ENCODE assay signal across 31 mouse cellular contexts in genomic region chr7:132098441-132098840, GRCm38 (mm10). TPM values are rescaled to one million over a fixed set of nuclear protein-coding genes. Genes with fewer than 3 reads are reported as not detected.
A peak's percentile ranks its signal among the peaks of the same experiment; 100 is the strongest.
DNase-seq lines count a peak whose midpoint lies in the region; ATAC-seq and TF ChIP-seq lines count a peak whose summit lies in the region.
"Had no signal": no experiment of that assay in that cellular context is flagged by ENCODE, and none has a peak within 500 bp of the region (broad histone marks: within the 10 kb centered on the region; RNA-seq: fewer than 3 reads in every experiment).

No protein-coding gene starts in this region.

- no peak overlapping the region for H3K27ac ChIP-seq in hindbrain, embryonic 15.5 days (replicated peaks)
- H3K27ac ChIP-seq in hindbrain, embryonic 12.5 days: no peak overlapping the region
- H3K27ac ChIP-seq in kidney, postnatal 0 days: no peak overlapping the region
- H3K27ac ChIP-seq in limb, embryonic 15.5 days: no peak overlapping the region
- H3K27ac ChIP-seq: embryonic facial prominence, embryonic 15.5 days; forebrain, embryonic 12.5 days; heart, embryonic 15.5 days; hindbrain, embryonic 13.5 days; limb, embryonic 12.5 days; liver, embryonic 14.5 days; midbrain, embryonic 10.5 days; midbrain, embryonic 15.5 days; neural tube, embryonic 15.5 days had no signal

- 0 out of 2 replicates have a peak, but pooled peaks have one; percentile 11 for ATAC-seq in hindbrain, embryonic 15.5 days (ENCODE audit: low FRiP score, low read depth)
- no peak for ATAC-seq in hindbrain, embryonic 12.5 days (ENCODE audit: low FRiP score)
- ATAC-seq in kidney, postnatal 0 days (replicated peaks; ENCODE audit: low FRiP score, low read depth): peak; percentile 29
- ATAC-seq in limb, embryonic 15.5 days (ENCODE audit: insufficient number of reproducible peaks, low FRiP score, low TSS enrichment, low read depth): peak; percentile 4; the same call in 1 of the 2 replicates
- ATAC-seq: activated CD4-positive, CD25-positive, alpha-beta regulatory T cell, adult 4 months; inflammation-experienced regulatory T-cells, adult 6 months; midbrain, embryonic 15.5 days had no signal

- H3K9me3 ChIP-seq in hindbrain, embryonic 15.5 days: no peaks in the 10 kb centered on the region
- no peaks in the 10 kb centered on the region for H3K9me3 ChIP-seq in hindbrain, embryonic 12.5 days (replicated peaks)
- no peaks in the 10 kb centered on the region for H3K9me3 ChIP-seq in kidney, postnatal 0 days (replicated peaks; ENCODE audit: low read length)
- H3K9me3 ChIP-seq in limb, embryonic 15.5 days: no peaks in the 10 kb centered on the region
- H3K9me3 ChIP-seq: embryonic facial prominence, embryonic 15.5 days; heart, embryonic 15.5 days; hindbrain, embryonic 13.5 days; midbrain, embryonic 10.5 days; midbrain, embryonic 15.5 days; neural tube, embryonic 15.5 days had no signal

- no peak overlapping the region for H3K9ac ChIP-seq in hindbrain, embryonic 15.5 days
- H3K9ac ChIP-seq in hindbrain, embryonic 12.5 days: no peak overlapping the region
- no peak overlapping the region for H3K9ac ChIP-seq in kidney, postnatal 0 days (ENCODE audit: low read depth, low read length)
- no peak overlapping the region for H3K9ac ChIP-seq in limb, embryonic 15.5 days
- H3K9ac ChIP-seq: embryonic facial prominence, embryonic 15.5 days; forebrain, embryonic 12.5 days; heart, embryonic 15.5 days; hindbrain, embryonic 13.5 days; limb, embryonic 12.5 days; liver, embryonic 14.5 days; midbrain, embryonic 15.5 days; neural tube, embryonic 15.5 days had no signal

- H3K36me3 ChIP-seq in hindbrain, embryonic 15.5 days: no peaks in the 10 kb centered on the region
- no peaks in the 10 kb centered on the region for H3K36me3 ChIP-seq in hindbrain, embryonic 12.5 days
- no peaks in the 10 kb centered on the region for H3K36me3 ChIP-seq in kidney, postnatal 0 days (ENCODE audit: insufficient read depth, low read length)
- H3K36me3 ChIP-seq in limb, embryonic 15.5 days: no peaks in the 10 kb centered on the region
- H3K36me3 ChIP-seq: embryonic facial prominence, embryonic 15.5 days; forebrain, embryonic 12.5 days; heart, embryonic 15.5 days; hindbrain, embryonic 13.5 days; limb, embryonic 12.5 days; midbrain, embryonic 10.5 days; midbrain, embryonic 15.5 days; neural tube, embryonic 15.5 days had no signal

- no peak overlapping the region for H3K4me2 ChIP-seq in hindbrain, embryonic 15.5 days
- no peak overlapping the region for H3K4me2 ChIP-seq in hindbrain, embryonic 12.5 days (replicated peaks)
- no peak overlapping the region for H3K4me2 ChIP-seq in kidney, postnatal 0 days (ENCODE audit: low read length)
- H3K4me2 ChIP-seq in limb, embryonic 15.5 days: no peak overlapping the region
- H3K4me2 ChIP-seq: embryonic facial prominence, embryonic 15.5 days; forebrain, embryonic 12.5 days; heart, embryonic 15.5 days; hindbrain, embryonic 13.5 days; limb, embryonic 12.5 days; midbrain, embryonic 15.5 days; neural tube, embryonic 15.5 days had no signal

- 63% methylated on average over 4 of the region's 4 CpGs for WGBS in hindbrain, embryonic 15.5 days
- 61% methylated on average over 4 of the region's 4 CpGs for WGBS in hindbrain, embryonic 12.5 days
- WGBS in kidney, postnatal 0 days: 31% methylated on average over 4 of the region's 4 CpGs
- WGBS in limb, embryonic 15.5 days: 64% methylated on average over 4 of the region's 4 CpGs

- TF ChIP-seq CTCF in kidney, postnatal 0 days (IDR thresholded peaks at IDR 0.05; ENCODE audit: low read depth): no peak

- H3K4me1 ChIP-seq in hindbrain, embryonic 15.5 days (replicated peaks): no peaks in the 10 kb centered on the region
- no peaks in the 10 kb centered on the region for H3K4me1 ChIP-seq in hindbrain, embryonic 12.5 days
- H3K4me1 ChIP-seq in kidney, postnatal 0 days (replicated peaks; ENCODE audit: insufficient read depth, low read length): no peaks in the 10 kb centered on the region
- H3K4me1 ChIP-seq in limb, embryonic 15.5 days: 0 out of 2 replicates have a peak, but pooled peaks cover 6% of the 10 kb centered on the region
- H3K4me1 ChIP-seq: forebrain, embryonic 12.5 days; heart, embryonic 15.5 days; hindbrain, embryonic 13.5 days; limb, embryonic 12.5 days; midbrain, embryonic 10.5 days; neural tube, embryonic 15.5 days had no signal

- DNase-seq in kidney, postnatal 0 days (ENCODE audit: low spot score): peak; percentile 68
- DNase-seq in kidney, postnatal 10 days: no peak
- peak; percentile 12 for DNase-seq in embryo, embryonic 10.5 days (ENCODE audit: low spot score)
- no peak for DNase-seq in lung, postnatal 36 days
- DNase-seq: adrenal gland, adult 2 months; adrenal gland, postnatal 36 days; B cell, adult 2 months; cerebellum, adult 2 months; cerebellum, postnatal 14 days; gastrocnemius, postnatal 10 days; kidney, adult 2 months; layer of hippocampus, adult 9-11 months; lung, adult 2 months; lung, postnatal 10 days; retina, postnatal 1 day; right cerebral cortex, postnatal 14 days; thymus, postnatal 14 days had no signal

- H3K27me3 ChIP-seq in hindbrain, embryonic 15.5 days: no peaks in the 10 kb centered on the region
- no peaks in the 10 kb centered on the region for H3K27me3 ChIP-seq in hindbrain, embryonic 12.5 days
- H3K27me3 ChIP-seq in kidney, postnatal 0 days (ENCODE audit: insufficient read depth, low read length): no peaks in the 10 kb centered on the region
- H3K27me3 ChIP-seq in limb, embryonic 15.5 days: no peaks in the 10 kb centered on the region
- H3K27me3 ChIP-seq: embryonic facial prominence, embryonic 15.5 days; forebrain, embryonic 12.5 days; heart, embryonic 15.5 days; hindbrain, embryonic 13.5 days; limb, embryonic 12.5 days; midbrain, embryonic 15.5 days; neural tube, embryonic 15.5 days had no signal

- H3K4me3 ChIP-seq in hindbrain, embryonic 15.5 days: no peak overlapping the region
- H3K4me3 ChIP-seq in hindbrain, embryonic 12.5 days: no peak overlapping the region
- no peak overlapping the region for H3K4me3 ChIP-seq in kidney, postnatal 0 days (replicated peaks; ENCODE audit: low read depth, low read length)
- H3K4me3 ChIP-seq in limb, embryonic 15.5 days: no peak overlapping the region
- H3K4me3 ChIP-seq: embryonic facial prominence, embryonic 15.5 days; forebrain, embryonic 12.5 days; heart, embryonic 15.5 days; hindbrain, embryonic 13.5 days; limb, embryonic 12.5 days; midbrain, embryonic 10.5 days; midbrain, embryonic 15.5 days; neural tube, embryonic 15.5 days had no signal

RNA-seq across cellular contexts. Expression of gene Cpxm2, which starts 56.1 kb away (rescaled TPM):
- polyA plus RNA-seq in hindbrain, embryonic 15.5 days (2015; fragmentation: Nextera tagmentation; extraction: Ambion mirVana): 0.82 and 1.4 TPM in 2 replicates
- 7.9 and 8.2 TPM in 2 replicates for polyA plus RNA-seq in hindbrain, embryonic 12.5 days (2016; fragmentation: Nextera tagmentation; extraction: Ambion mirVana)
- 7.0 and 7.7 TPM in 2 replicates for polyA plus RNA-seq in kidney, postnatal 0 days (2015; fragmentation: Nextera tagmentation; extraction: Ambion mirVana)
- polyA plus RNA-seq in limb, embryonic 15.5 days (2015; fragmentation: Nextera tagmentation; extraction: Ambion mirVana): 64.4 and 79.0 TPM in 2 replicates
- polyA plus RNA-seq: activated CD4-positive, CD25-positive, alpha-beta regulatory T cell, adult 4 months; inflammation-experienced regulatory T-cells, adult 6 months had no signal

Comparison
In these comparisons a context has a peak if more than half of its experiments do, and no peak if none do; other contexts are left out.
1. DNase-seq: peak in kidney, postnatal 0 days (single experiment) and embryo, embryonic 10.5 days (single experiment); none in kidney, postnatal 10 days (single experiment) and lung, postnatal 36 days (single experiment).